Mouse (Mus musculus): ENCODE data around the gene Tspan10. TPM values are rescaled to one million over a fixed set of nuclear protein-coding genes. Genes with fewer than 3 reads are reported as not detected.

The Tspan10 gene
- polyA plus RNA-seq, 1 experiment from 2014 or later, result not detected

GRCm38 (mm10) chr11:120445475-120445874 lies 3.0 kb downstream of the Tspan10 start:
- Histone ChIP-seq H3K27me3 (ENCODE audit: control insufficient read depth, insufficient read depth, low read length) (no peaks in the 10 kb centered on the region), H3K36me3 (ENCODE audit: control insufficient read depth, insufficient read depth, low read length) (no peaks in the 10 kb centered on the region), H3K9ac (replicated peaks; ENCODE audit: low read length) (no peak overlapping the region), H3K4me2 (ENCODE audit: low read length) (no peak overlapping the region), H3K9me3 (ENCODE audit: control insufficient read depth, low read length) (no peaks in the 10 kb centered on the region), H3K4me3 (replicated peaks; ENCODE audit: low read depth, low read length) (no peak overlapping the region), H3K27ac (replicated peaks; ENCODE audit: low read depth, low read length) (no peak overlapping the region), H3K4me1 (ENCODE audit: control insufficient read depth, insufficient read depth, low read length) (no peaks in the 10 kb centered on the region)
- DNase-seq (no peak), ATAC-seq (ENCODE audit: low FRiP score, low TSS enrichment) (no peak)
- WGBS, result 83% methylated on average over 3 of the region's 3 CpGs

- 85% methylated on average over 7 of the region's 7 CpGs for WGBS
- H3K9me3 ChIP-seq (ENCODE audit: control insufficient read depth, low read length), result no peaks in the 10 kb centered on the region
- H3K27ac ChIP-seq (replicated peaks; ENCODE audit: low read depth, low read length), result no peak overlapping the region
- no peaks in the 10 kb centered on the region for H3K27me3 ChIP-seq (ENCODE audit: control insufficient read depth, insufficient read depth, low read length)
- H3K4me1 ChIP-seq (ENCODE audit: control insufficient read depth, insufficient read depth, low read length), result no peaks in the 10 kb centered on the region
- H3K36me3 ChIP-seq (ENCODE audit: control insufficient read depth, insufficient read depth, low read length), result no peaks in the 10 kb centered on the region
- H3K4me2 ChIP-seq (ENCODE audit: low read length), result no peak overlapping the region
- DNase-seq, result no peak
- H3K4me3 ChIP-seq (replicated peaks; ENCODE audit: low read depth, low read length), result no peak overlapping the region
- ATAC-seq (ENCODE audit: low FRiP score, low TSS enrichment), result no peak
- H3K9ac ChIP-seq (replicated peaks; ENCODE audit: low read length), result no peak overlapping the region
Measured at GRCm38 (mm10) chr11:120447179-120447578, 4.7 kb downstream of the Tspan10 start.

GRCm38 (mm10) chr11:120452246-120452645 lies 9.8 kb downstream of the Tspan10 start:
- no peaks in the 10 kb centered on the region for H3K36me3 ChIP-seq (ENCODE audit: control insufficient read depth, insufficient read depth, low read length)
- WGBS, result 56% methylated on average over 3 of the region's 3 CpGs
- no peak overlapping the region for H3K27ac ChIP-seq (replicated peaks; ENCODE audit: low read depth, low read length)
- DNase-seq (no peak), ATAC-seq (ENCODE audit: low FRiP score, low TSS enrichment) (no peak)
- no peak overlapping the region; the same call in 1 of the 2 replicates for H3K9ac ChIP-seq (replicated peaks; ENCODE audit: low read length)
- H3K4me2 ChIP-seq (ENCODE audit: low read length), result no peak overlapping the region
- H3K9me3 ChIP-seq (ENCODE audit: control insufficient read depth, low read length), result no peaks in the 10 kb centered on the region
- H3K4me3 ChIP-seq (replicated peaks; ENCODE audit: low read depth, low read length), result no peak overlapping the region
- H3K27me3 ChIP-seq (ENCODE audit: control insufficient read depth, insufficient read depth, low read length), result no peaks in the 10 kb centered on the region
- peaks cover 6% of the 10 kb centered on the region; the same call in 1 of the 2 replicates for H3K4me1 ChIP-seq (ENCODE audit: control insufficient read depth, insufficient read depth, low read length)

- Histone ChIP-seq H3K27ac (replicated peaks; ENCODE audit: low read depth, low read length) (no peak within 1 kb of the TSS), H3K27me3 (ENCODE audit: control insufficient read depth, insufficient read depth, low read length) (no peaks in the 10 kb centered on the region), H3K4me2 (ENCODE audit: low read length) (no peak within 1 kb of the TSS), H3K4me3 (replicated peaks; ENCODE audit: low read depth, low read length) (no peak within 1 kb of the TSS), H3K9ac (replicated peaks; ENCODE audit: low read length) (no peak within 1 kb of the TSS; the same call in 1 of the 2 replicates), H3K4me1 (ENCODE audit: control insufficient read depth, insufficient read depth, low read length) (peaks cover 8% of the 10 kb centered on the region), H3K9me3 (ENCODE audit: control insufficient read depth, low read length) (no peaks in the 10 kb centered on the region), H3K36me3 (ENCODE audit: control insufficient read depth, insufficient read depth, low read length) (no peaks in the 10 kb centered on the region)
- WGBS, result 88% methylated on average over 4 of the region's 4 CpGs
- ATAC-seq (ENCODE audit: low FRiP score, low TSS enrichment) (no peak), DNase-seq (no peak)
Measured at GRCm38 (mm10) chr11:120453306-120453705, 10.9 kb downstream of the Tspan10 start, which contains the start of gene Pde6g. Gene Pde6g (minus strand): TSS chr11:120453500.

- 95% methylated on average over 4 of the region's 4 CpGs for WGBS
- ATAC-seq (ENCODE audit: low FRiP score, low TSS enrichment), result no peak
Measured at GRCm38 (mm10) chr11:120454965-120455364, 12.5 kb downstream of the Tspan10 start.

GRCm38 (mm10) chr11:120455413-120455812 lies 13.0 kb downstream of the Tspan10 start:
- Histone ChIP-seq H3K27me3 (ENCODE audit: control insufficient read depth, insufficient read depth, low read length) (no peaks in the 10 kb centered on the region), H3K9ac (replicated peaks; ENCODE audit: low read length) (no peak overlapping the region), H3K9me3 (ENCODE audit: control insufficient read depth, low read length) (no peaks in the 10 kb centered on the region), H3K4me1 (ENCODE audit: control insufficient read depth, insufficient read depth, low read length) (peaks cover 17% of the 10 kb centered on the region), H3K4me2 (ENCODE audit: low read length) (no peak overlapping the region), H3K4me3 (replicated peaks; ENCODE audit: low read depth, low read length) (no peak overlapping the region), H3K36me3 (ENCODE audit: control insufficient read depth, insufficient read depth, low read length) (peaks cover 3% of the 10 kb centered on the region; the same call in 1 of the 2 replicates), H3K27ac (replicated peaks; ENCODE audit: low read depth, low read length) (no peak overlapping the region)
- 94% methylated on average over 7 of the region's 7 CpGs for WGBS
- DNase-seq (no peak), ATAC-seq (ENCODE audit: low FRiP score, low TSS enrichment) (no peak)

More at GRCm38 (mm10) chr11:120454965-120455364, 12.5 kb downstream of the Tspan10 start:
- H3K27me3 ChIP-seq (ENCODE audit: control insufficient read depth, insufficient read depth, low read length), result no peaks in the 10 kb centered on the region
- no peak overlapping the region for H3K9ac ChIP-seq (replicated peaks; ENCODE audit: low read length)
- H3K36me3 ChIP-seq (ENCODE audit: control insufficient read depth, insufficient read depth, low read length), result peaks cover under 1% of the 10 kb centered on the region; the same call in 1 of the 2 replicates
- no peak overlapping the region for H3K27ac ChIP-seq (replicated peaks; ENCODE audit: low read depth, low read length)
- DNase-seq, result no peak
- H3K9me3 ChIP-seq (ENCODE audit: control insufficient read depth, low read length), result no peaks in the 10 kb centered on the region
- no peak overlapping the region for H3K4me3 ChIP-seq (replicated peaks; ENCODE audit: low read depth, low read length)
- no peak overlapping the region for H3K4me2 ChIP-seq (ENCODE audit: low read length)
- H3K4me1 ChIP-seq (ENCODE audit: control insufficient read depth, insufficient read depth, low read length), result peaks cover 17% of the 10 kb centered on the region

- ATAC-seq (ENCODE audit: low FRiP score, low TSS enrichment), result no peak
- DNase-seq, result no peak
- 36% methylated on average over 14 of the region's 14 CpGs for WGBS
Measured at GRCm38 (mm10) chr11:120457370-120457769, 14.9 kb downstream of the Tspan10 start.

GRCm38 (mm10) chr11:120457772-120458751 lies 15.6 kb downstream of the Tspan10 start, which contains the start of the genes Oxld1 and Ccdc137:
Gene Oxld1 (minus strand): TSS chr11:120458068.
Gene Ccdc137 (plus strand): TSS chr11:120458115.
- Histone ChIP-seq H3K9ac (replicated peaks; ENCODE audit: low read length) (peak within 1 kb of the TSS; percentile 94), H3K36me3 (ENCODE audit: control insufficient read depth, insufficient read depth, low read length) (peaks cover 27% of the 10 kb centered on the region), H3K4me3 (replicated peaks; ENCODE audit: low read depth, low read length) (peak within 1 kb of the TSS; percentile 90), H3K4me2 (ENCODE audit: low read length) (peak within 1 kb of the TSS; percentile 96), H3K9me3 (ENCODE audit: control insufficient read depth, low read length) (no peaks in the 10 kb centered on the region), H3K4me1 (ENCODE audit: control insufficient read depth, insufficient read depth, low read length) (peaks cover 17% of the 10 kb centered on the region), H3K27ac (replicated peaks; ENCODE audit: low read depth, low read length) (peak within 1 kb of the TSS; percentile 82), H3K27me3 (ENCODE audit: control insufficient read depth, insufficient read depth, low read length) (no peaks in the 10 kb centered on the region)
- peak; percentile 93 for DNase-seq
- ATAC-seq (ENCODE audit: low FRiP score, low TSS enrichment), result peak; percentile 80; the same call in 1 of the 2 replicates
- 4% methylated on average over 62 of the region's 62 CpGs for WGBS

More at GRCm38 (mm10) chr11:120457370-120457769, 14.9 kb downstream of the Tspan10 start:
- Histone ChIP-seq H3K27me3 (ENCODE audit: control insufficient read depth, insufficient read depth, low read length) (no peaks in the 10 kb centered on the region), H3K4me2 (ENCODE audit: low read length) (peak overlapping the region; percentile 96), H3K4me1 (ENCODE audit: control insufficient read depth, insufficient read depth, low read length) (peaks cover 17% of the 10 kb centered on the region), H3K27ac (replicated peaks; ENCODE audit: low read depth, low read length) (peak overlapping the region; percentile 82), H3K9me3 (ENCODE audit: control insufficient read depth, low read length) (no peaks in the 10 kb centered on the region), H3K9ac (replicated peaks; ENCODE audit: low read length) (peak overlapping the region; percentile 94), H3K36me3 (ENCODE audit: control insufficient read depth, insufficient read depth, low read length) (peaks cover 21% of the 10 kb centered on the region), H3K4me3 (replicated peaks; ENCODE audit: low read depth, low read length) (peak overlapping the region; percentile 90)
